Mouse (Mus musculus): ENCODE measurements at regions not wholly inside any gene's neighbourhood (a gene's known extent, or its start where the extent isn't known, plus 50 kb on each side); places are given as distances from the start of the nearest gene placed in this dataset.

- TF ChIP-seq CTCF (IDR thresholded peaks at IDR 0.05; ENCODE audit: extremely low read depth, insufficient read depth, insufficient read length, insufficient replicate concordance) (no peak), POLR2A (IDR thresholded peaks at IDR 0.05; ENCODE audit: low read depth, low read length) (no peak)
These were observed 235.0 kb downstream of the 3100002H09Rik start for GRCm38 (mm10) chr4:124375581-124375980.

Measured in spleen, adult 2 months (tissue).